In the genomic region with DNA sequence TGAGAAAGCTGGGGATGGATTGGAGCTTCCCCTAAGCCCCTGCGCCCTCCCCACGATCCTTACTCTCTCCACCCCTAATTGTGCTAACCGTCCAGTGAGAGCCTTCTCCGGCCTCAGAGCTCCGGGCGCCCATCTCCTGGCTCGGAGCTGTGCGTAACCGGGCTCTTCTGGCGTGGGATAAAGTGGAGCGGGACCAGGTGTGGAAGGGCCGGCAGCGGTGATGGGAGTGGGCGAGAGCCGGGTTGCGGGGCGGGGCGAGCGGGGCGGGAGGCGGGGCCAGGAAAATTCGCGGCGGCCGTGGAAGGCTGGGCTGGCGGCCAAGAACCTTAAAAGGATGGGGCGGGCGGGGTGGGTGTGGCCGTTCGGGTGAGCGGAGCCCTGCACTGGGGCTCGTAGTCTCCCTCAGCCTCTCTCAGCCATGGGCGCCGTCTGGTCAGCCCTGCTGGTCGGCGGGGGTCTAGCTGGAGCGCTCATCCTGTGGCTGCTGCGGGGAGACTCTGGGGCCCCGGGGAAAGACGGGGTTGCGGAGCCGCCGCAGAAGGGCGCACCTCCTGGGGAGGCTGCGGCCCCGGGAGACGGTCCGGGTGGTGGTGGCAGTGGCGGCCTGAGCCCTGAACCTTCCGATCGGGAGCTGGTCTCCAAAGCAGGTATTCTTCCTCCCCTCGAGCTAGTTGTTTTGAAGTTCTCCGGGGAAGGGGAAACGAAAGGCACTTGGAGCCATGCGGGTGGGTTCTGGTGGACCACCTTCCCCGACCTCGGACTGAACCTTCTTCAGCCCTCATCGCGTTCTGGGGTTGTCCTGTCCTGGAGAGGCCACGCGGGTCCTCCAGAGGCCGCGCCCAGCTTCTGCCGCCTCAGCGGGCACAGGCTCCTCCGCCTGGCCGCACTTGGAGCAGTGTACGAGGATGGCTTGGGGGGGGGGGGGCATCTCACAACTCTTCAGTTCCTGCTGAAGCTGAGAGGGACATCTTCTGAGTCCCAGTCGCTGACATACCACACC, we compare ENCODE assay signal across 8 mouse cellular contexts. TPM values are rescaled to one million over a fixed set of nuclear protein-coding genes. Genes with fewer than 3 reads are reported as not detected.
DNase-seq lines count a peak whose midpoint lies in the region; ATAC-seq and TF ChIP-seq lines count a peak whose summit lies in the region.

A gene (plus strand): TSS at position 351 of the 1,000 bp plus-strand sequence.

- peak within 1 kb of the TSS; percentile 69 for H3K4me2 ChIP-seq in lung, embryonic 14.5 days

- no peak within 1 kb of the TSS for H3K27ac ChIP-seq in layer of hippocampus, adult 2 months
- H3K27ac ChIP-seq in lung, embryonic 14.5 days (ENCODE audit: low read depth), result peak within 1 kb of the TSS; percentile 75
- no peak within 1 kb of the TSS for H3K27ac ChIP-seq in thymus, adult 2 months (ENCODE audit: control insufficient read depth, insufficient read depth, low read length)

- peaks cover 11% of the 10 kb centered on the region for H3K4me1 ChIP-seq in lung, embryonic 14.5 days (ENCODE audit: insufficient read depth)
- peaks cover 5% of the 10 kb centered on the region for H3K4me1 ChIP-seq in thymus, adult 2 months (replicated peaks; ENCODE audit: control insufficient read depth, insufficient read depth, low read length)

- H3K9ac ChIP-seq in lung, embryonic 14.5 days, result peak within 1 kb of the TSS; percentile 85

- H3K9me3 ChIP-seq in lung, embryonic 14.5 days (ENCODE audit: low read depth, low read length), result no peaks in the 10 kb centered on the region

- H3K36me3 ChIP-seq in lung, embryonic 14.5 days (ENCODE audit: insufficient read depth), result peaks cover 20% of the 10 kb centered on the region
- H3K36me3 ChIP-seq in thymus, adult 2 months (ENCODE audit: control insufficient read depth, insufficient read depth, low read length), result no peaks in the 10 kb centered on the region

- no peaks in the 10 kb centered on the region for H3K27me3 ChIP-seq in lung, embryonic 14.5 days (ENCODE audit: insufficient read depth, low read length)
- no peaks in the 10 kb centered on the region; the same call in 1 of the 2 replicates for H3K27me3 ChIP-seq in thymus, adult 2 months (ENCODE audit: control insufficient read depth, insufficient read depth, low read length)

- WGBS in lung, embryonic 14.5 days, result under 1% methylated on average over 69 of the region's 69 CpGs
- 2% methylated on average over 68 of the region's 69 CpGs for WGBS in thymus, adult 2 months

- DNase-seq in layer of hippocampus, adult 2 months (ENCODE audit: low spot score in 2 of 2), result peak in 1 of 2 experiments; percentile 16
- DNase-seq in layer of hippocampus, adult 9-11 months, result no peak
- DNase-seq in embryo, embryonic 11.5 days (ENCODE audit: low read depth, low spot score), result peak; percentile 66
- peak; percentile 39 to 42 for DNase-seq in heart, adult 9 months (ENCODE audit: low spot score in 2 of 2)
- peak; percentile 45 for DNase-seq in kidney, adult 9 months
- peak; percentile 93 for DNase-seq in lung, embryonic 14.5 days
- peak; percentile 35 for DNase-seq in thymus, adult 2 months

- peak within 1 kb of the TSS; percentile 72 for H3K4me3 ChIP-seq in layer of hippocampus, adult 2 months
- H3K4me3 ChIP-seq in lung, embryonic 14.5 days (ENCODE audit: low read depth, low read length), result peak within 1 kb of the TSS; percentile 76
- peak within 1 kb of the TSS; percentile 45 for H3K4me3 ChIP-seq in thymus, adult 2 months (ENCODE audit: control insufficient read depth, insufficient read depth, low read length)

- TF ChIP-seq POLR2A in thymus, adult 2 months (IDR thresholded peaks at IDR 0.05; ENCODE audit: control insufficient read depth, extremely low read depth, insufficient read depth, low read length, poor library complexity), result no peak

- peak; percentile 94 for ATAC-seq in lung, embryonic 14.5 days (ENCODE audit: insufficient read depth)
- 0 out of 2 replicates have a peak, but pooled peaks have one; percentile 16 for ATAC-seq in neutrophil, adult 5-6 weeks (ENCODE audit: extremely low read depth, insufficient number of reproducible peaks, low FRiP score, poor library complexity, severe bottlenecking)

- TF ChIP-seq CTCF in layer of hippocampus, adult 2 months (conservative IDR thresholded peaks at IDR 0.05), result no peak
- TF ChIP-seq CTCF in lung, embryonic 14.5 days (IDR thresholded peaks at IDR 0.05; ENCODE audit: low read depth), result 0 out of 2 replicates have a peak, but pooled peaks have one; percentile 2
- no peak for TF ChIP-seq CTCF in thymus, adult 2 months (IDR thresholded peaks at IDR 0.05; ENCODE audit: borderline replicate concordance, control insufficient read depth, extremely low read depth, insufficient read depth, low read length, poor library complexity)

RNA-seq across cellular contexts. Expression of the gene that starts here (rescaled TPM):
- 1 to 10 TPM; 2.0 to 3.2 TPM for total RNA-seq in layer of hippocampus, adult 2 months (2021)
- 116 and 127 TPM in 2 replicates for polyA plus RNA-seq in lung, embryonic 14.5 days (2014; fragmentation: Nextera tagmentation; extraction: Ambion mirVana)
- total RNA-seq in neutrophil, adult 5-6 weeks (2017), result 0.37 and 0.47 TPM in 2 replicates
- 0.59 and 0.84 TPM in 2 replicates for polyA plus RNA-seq in thymus, adult 2 months (2012; rRNA removed)

Comparison
In these comparisons a context has a peak if more than half of its experiments do, and no peak if none do; other contexts are left out.
1. RNA of the gene that starts here (polyA plus RNA-seq): 116 to 127 TPM in lung, embryonic 14.5 days; 0.59 to 0.84 TPM in thymus, adult 2 months; every median in the first group is over 10 times any median in the second.
2. Peak in ATAC-seq in neutrophil, adult 5-6 weeks; RNA of the gene not detected or under 1 TPM.
3. Peak in DNase-seq and H3K4me3 ChIP-seq in thymus, adult 2 months; RNA of the gene not detected or under 1 TPM.
4. Peak in every context shown above with its lines, with median percentiles within 50 percentile points of each other: H3K4me3 ChIP-seq.